Mouse (Mus musculus) forebrain, embryonic 14.5 days (tissue): ENCODE data around the gene Zfp213. TPM values are rescaled to one million over a fixed set of nuclear protein-coding genes. Genes with fewer than 3 reads are reported as not detected.

Source experiments
- ATAC-seq: fragments of 200-750 bp; cut with Nextera tagmentation; 2 replicates; pipeline ENCODE4 v1.8.0; 2017; ENCODE audit warnings: mild to moderate bottlenecking, moderate library complexity
- DNase-seq: peaks from one replicate; pipeline ENCODE4 v3.0.0-alpha.2; 2015; ENCODE audit warnings: low spot score
- H3K27ac ChIP-seq: fragments of 300-500 bp; sonication (generic); 2 replicates; pipeline ENCODE4 v1.5.1; 2014; ENCODE audit warnings: low read depth, mild to moderate bottlenecking, control low read depth, low read length, moderate library complexity
- H3K27me3 ChIP-seq: fragments of 300-500 bp; sonication (generic); replicated peaks from 2 replicates; pipeline ENCODE4 v1.6.1; 2014; ENCODE audit warnings: low read length, control low read depth, mixed read lengths; ENCODE audit not compliant: control insufficient read depth, insufficient read depth
- H3K36me3 ChIP-seq: fragments of 300-500 bp; sonication (generic); 2 replicates; pipeline ENCODE4 v1.6.1; 2014; ENCODE audit warnings: low read length, control low read depth; ENCODE audit not compliant: control insufficient read depth, insufficient read depth
- H3K4me1 ChIP-seq: fragments of 300-500 bp; sonication (generic); 2 replicates; pipeline ENCODE4 v1.6.1; 2014; ENCODE audit warnings: antibody characterized with exemption, low read length, control low read depth; ENCODE audit not compliant: control insufficient read depth, insufficient read depth
- H3K4me2 ChIP-seq: fragments of 300-500 bp; sonication (generic); 2 replicates; pipeline ENCODE4 v1.6.1; 2014; ENCODE audit warnings: mild to moderate bottlenecking, control low read depth, low read length
- H3K4me3 ChIP-seq: fragments of 300-500 bp; sonication (generic); 2 replicates; pipeline ENCODE4 v1.5.1; 2014; ENCODE audit warnings: low read depth, low read length, control low read depth
- H3K9ac ChIP-seq: fragments of 300-500 bp; sonication (generic); 2 replicates; pipeline ENCODE4 v1.6.1; 2014; ENCODE audit warnings: mild to moderate bottlenecking, low read length, control low read depth, moderate library complexity
- H3K9me3 ChIP-seq: fragments of 300-500 bp; sonication (generic); replicated peaks from 2 replicates; pipeline ENCODE4 v1.6.1; 2016; ENCODE audit warnings: low read length, control low read depth, mixed read lengths; ENCODE audit not compliant: control insufficient read depth
- WGBS: fragments of 180-500 bp; shearing (Covaris S2); extraction: QIAGEN DNeasy Blood & Tissue Kit; methylation state at CpG from one replicate; pipeline ENCODE4 v1.1.7; 2014; 5-methylcytosine and 5-hydroxymethylcytosine counted together
- polyA plus RNA-seq: library from polyadenylated mRNA; unstranded; fragments of >200 nt; fragmentation: Nextera tagmentation; extraction: Ambion mirVana; gene quantifications from 2 replicates; pipeline ENCODE4 v1.2.1, GENCODE M21; 2014

Zfp213 gene
- polyA plus RNA-seq, 1 experiment from 2014 or later = 20.9 TPM

GRCm38 (mm10) chr17:23585721-23586491, 21.9 kb upstream of the Zfp213 start:
- Histone ChIP-seq H3K27ac (peak overlapping the region; percentile 65; the same call in 1 of the 2 replicates), H3K9ac (peak overlapping the region; percentile 90), H3K9me3 (no peaks in the 10 kb centered on the region), H3K4me2 (peak overlapping the region; percentile 86), H3K36me3 (peaks cover 13% of the 10 kb centered on the region), H3K27me3 (no peaks in the 10 kb centered on the region), H3K4me1 (peaks cover 16% of the 10 kb centered on the region), H3K4me3 (peak overlapping the region; percentile 61)
- WGBS = under 1% methylated on average over 22 of the region's 22 CpGs
- peak; percentile 94 for ATAC-seq
- peak; percentile 93 for DNase-seq

GRCm38 (mm10) chr17:23584786-23585185, 20.7 kb upstream of the Zfp213 start:
- peaks cover 24% of the 10 kb centered on the region for H3K36me3 ChIP-seq
- peak overlapping the region; percentile 61 for H3K4me3 ChIP-seq
- H3K4me2 ChIP-seq = peak overlapping the region; percentile 86
- no peak overlapping the region for H3K27ac ChIP-seq
- 92% methylated on average over 8 of the region's 8 CpGs for WGBS
- peaks cover 16% of the 10 kb centered on the region for H3K4me1 ChIP-seq
- no peaks in the 10 kb centered on the region for H3K9me3 ChIP-seq
- no peaks in the 10 kb centered on the region for H3K27me3 ChIP-seq
- peak overlapping the region; percentile 25; the same call in 1 of the 2 replicates for H3K9ac ChIP-seq
- DNase-seq (no peak), ATAC-seq (no peak)

- Histone ChIP-seq H3K4me1 (no peaks in the 10 kb centered on the region), H3K4me2 (no peak overlapping the region), H3K36me3 (peaks cover 71% of the 10 kb centered on the region), H3K4me3 (no peak overlapping the region), H3K27ac (no peak overlapping the region), H3K9me3 (no peaks in the 10 kb centered on the region), H3K27me3 (no peaks in the 10 kb centered on the region), H3K9ac (no peak overlapping the region)
- WGBS = 96% methylated on average over 38 of the region's 38 CpGs
- DNase-seq (no peak), ATAC-seq (no peak)
These were observed 12.0 kb upstream of the Zfp213 start for GRCm38 (mm10) chr17:23575951-23576552.

GRCm38 (mm10) chr17:23574130-23574529, 10.1 kb upstream of the Zfp213 start:
- Histone ChIP-seq H3K27ac (no peak overlapping the region), H3K4me1 (no peaks in the 10 kb centered on the region), H3K36me3 (peaks cover 52% of the 10 kb centered on the region), H3K4me3 (no peak overlapping the region), H3K9ac (no peak overlapping the region), H3K4me2 (no peak overlapping the region), H3K9me3 (no peaks in the 10 kb centered on the region), H3K27me3 (no peaks in the 10 kb centered on the region)
- WGBS = 92% methylated on average over 8 of the region's 8 CpGs
- DNase-seq = no peak
- no peak for ATAC-seq

- H3K4me2 ChIP-seq = no peak overlapping the region
- H3K9ac ChIP-seq = no peak overlapping the region
- H3K27me3 ChIP-seq = no peaks in the 10 kb centered on the region
- DNase-seq = no peak
- H3K27ac ChIP-seq = no peak overlapping the region
- WGBS = 78% methylated on average over 6 of the region's 6 CpGs
- ATAC-seq = no peak
- no peaks in the 10 kb centered on the region for H3K9me3 ChIP-seq
- H3K4me1 ChIP-seq = no peaks in the 10 kb centered on the region
- H3K4me3 ChIP-seq = no peak overlapping the region
- H3K36me3 ChIP-seq = peaks cover 35% of the 10 kb centered on the region
These were observed 8.0 kb upstream of the Zfp213 start for GRCm38 (mm10) chr17:23572059-23572458.

GRCm38 (mm10) chr17:23571084-23571483, 7.0 kb upstream of the Zfp213 start:
- Histone ChIP-seq H3K36me3 (peaks cover 25% of the 10 kb centered on the region), H3K9me3 (no peaks in the 10 kb centered on the region), H3K4me1 (no peaks in the 10 kb centered on the region), H3K27me3 (no peaks in the 10 kb centered on the region), H3K4me3 (no peak overlapping the region), H3K4me2 (no peak overlapping the region), H3K27ac (no peak overlapping the region), H3K9ac (no peak overlapping the region)
- ATAC-seq = no peak
- WGBS = 22% methylated on average over 5 of the region's 5 CpGs
- peak; percentile 39 for DNase-seq

GRCm38 (mm10) chr17:23570017-23570416, 6.0 kb upstream of the Zfp213 start:
- 34% methylated on average over 6 of the region's 6 CpGs for WGBS
- Histone ChIP-seq H3K36me3 (peaks cover 15% of the 10 kb centered on the region), H3K27ac (no peak overlapping the region), H3K4me3 (no peak overlapping the region), H3K4me1 (no peaks in the 10 kb centered on the region), H3K27me3 (no peaks in the 10 kb centered on the region), H3K4me2 (no peak overlapping the region), H3K9ac (no peak overlapping the region), H3K9me3 (no peaks in the 10 kb centered on the region)
- ATAC-seq (peak; percentile 49; the same call in 1 of the 2 replicates), DNase-seq (peak; percentile 41)

- 0 out of 2 replicates have a peak, but pooled peaks cover 4% of the 10 kb centered on the region for H3K4me1 ChIP-seq
- ATAC-seq (no peak), DNase-seq (peak; percentile 54)
- H3K27me3 ChIP-seq = no peaks in the 10 kb centered on the region
- H3K4me2 ChIP-seq = no peak overlapping the region
- no peaks in the 10 kb centered on the region for H3K9me3 ChIP-seq
- no peaks in the 10 kb centered on the region; the same call in 1 of the 2 replicates for H3K36me3 ChIP-seq
- H3K27ac ChIP-seq = no peak overlapping the region
- no peak overlapping the region for H3K4me3 ChIP-seq
- no peak overlapping the region for H3K9ac ChIP-seq
- WGBS = 29% methylated on average over 5 of the region's 5 CpGs
These were observed 4.3 kb upstream of the Zfp213 start for GRCm38 (mm10) chr17:23568370-23568769.

GRCm38 (mm10) chr17:23566787-23567186, 2.7 kb upstream of the Zfp213 start:
- H3K27ac ChIP-seq = no peak overlapping the region
- no peak for DNase-seq
- no peak overlapping the region for H3K4me2 ChIP-seq
- WGBS = 64% methylated on average over 5 of the region's 5 CpGs
- peaks cover 4% of the 10 kb centered on the region for H3K4me1 ChIP-seq
- no peaks in the 10 kb centered on the region for H3K36me3 ChIP-seq
- ATAC-seq = no peak
- no peaks in the 10 kb centered on the region for H3K27me3 ChIP-seq
- H3K9me3 ChIP-seq = no peaks in the 10 kb centered on the region
- H3K4me3 ChIP-seq = no peak overlapping the region
- H3K9ac ChIP-seq = no peak overlapping the region
